Mouse (Mus musculus): ENCODE data around the gene Mapk11. TPM values are rescaled to one million over a fixed set of nuclear protein-coding genes. Genes with fewer than 3 reads are reported as not detected.

The Mapk11 gene
- total RNA-seq, 2 experiments from 2014 or later, result 3.7 to 3.8 TPM

DNA sequence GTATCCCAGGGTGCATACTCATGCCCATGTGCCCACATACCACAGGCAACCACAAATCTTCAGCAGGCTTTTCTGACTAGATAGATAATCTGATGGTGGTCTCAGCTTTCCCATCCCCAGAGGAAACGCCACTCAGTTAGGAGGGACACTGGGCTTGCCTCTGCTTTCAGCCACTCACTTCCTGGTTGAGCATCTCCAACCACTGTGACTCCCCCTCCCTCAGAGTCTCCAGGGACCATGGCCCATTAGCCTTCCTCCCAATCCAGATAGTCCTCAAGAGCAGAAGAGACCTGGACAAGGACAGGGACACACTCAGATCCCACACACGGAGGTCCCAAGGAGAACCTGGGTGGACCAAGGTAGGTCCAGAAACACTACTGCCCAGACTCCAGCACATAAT, 6.3 kb downstream of the Mapk11 start:
- no peak for DNase-seq (ENCODE audit: low spot score in 2 of 2)

DNA sequence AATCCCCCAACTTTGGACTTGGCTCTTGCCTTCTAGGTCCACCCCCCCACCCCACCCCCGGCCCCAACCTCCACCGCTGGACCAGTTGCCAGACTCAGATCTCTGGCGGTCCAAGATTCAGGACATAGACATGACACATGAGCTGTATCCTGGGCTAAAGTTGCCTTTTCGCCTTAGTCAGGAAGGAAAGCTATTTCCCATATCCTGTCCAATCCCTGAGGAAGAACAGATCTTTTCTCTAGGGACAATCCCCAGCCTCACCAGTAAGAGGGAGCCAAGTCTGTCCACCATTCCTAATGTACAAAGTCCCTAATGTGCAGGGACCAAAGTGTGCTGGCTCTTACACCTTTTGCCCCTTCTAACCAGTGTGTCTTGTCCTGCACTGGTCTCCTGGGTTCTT, 7.5 kb downstream of the Mapk11 start:
- DNase-seq (ENCODE audit: low spot score in 2 of 2), result no peak

DNA sequence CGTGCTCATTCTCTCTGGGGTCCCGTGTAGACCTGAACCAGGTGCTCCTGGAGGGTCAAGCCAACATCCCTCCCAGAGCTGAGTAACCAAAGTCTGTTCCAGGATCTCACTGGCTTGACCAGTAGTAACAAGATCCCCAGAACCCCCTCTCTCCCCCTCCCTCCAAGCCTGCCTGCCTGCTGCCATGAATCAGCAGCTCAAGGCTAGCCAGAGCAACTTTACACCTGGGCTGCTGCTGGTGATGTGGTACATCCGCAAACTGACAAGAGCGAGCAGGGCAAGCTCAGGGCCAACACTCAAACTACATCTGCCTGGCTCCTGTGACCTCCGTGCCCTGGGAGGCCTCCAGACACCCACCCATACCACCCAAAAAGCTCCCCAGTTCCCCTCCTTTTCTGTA, 8.0 kb downstream of the Mapk11 start:
- no peak for DNase-seq (ENCODE audit: low spot score in 2 of 2)

DNA sequence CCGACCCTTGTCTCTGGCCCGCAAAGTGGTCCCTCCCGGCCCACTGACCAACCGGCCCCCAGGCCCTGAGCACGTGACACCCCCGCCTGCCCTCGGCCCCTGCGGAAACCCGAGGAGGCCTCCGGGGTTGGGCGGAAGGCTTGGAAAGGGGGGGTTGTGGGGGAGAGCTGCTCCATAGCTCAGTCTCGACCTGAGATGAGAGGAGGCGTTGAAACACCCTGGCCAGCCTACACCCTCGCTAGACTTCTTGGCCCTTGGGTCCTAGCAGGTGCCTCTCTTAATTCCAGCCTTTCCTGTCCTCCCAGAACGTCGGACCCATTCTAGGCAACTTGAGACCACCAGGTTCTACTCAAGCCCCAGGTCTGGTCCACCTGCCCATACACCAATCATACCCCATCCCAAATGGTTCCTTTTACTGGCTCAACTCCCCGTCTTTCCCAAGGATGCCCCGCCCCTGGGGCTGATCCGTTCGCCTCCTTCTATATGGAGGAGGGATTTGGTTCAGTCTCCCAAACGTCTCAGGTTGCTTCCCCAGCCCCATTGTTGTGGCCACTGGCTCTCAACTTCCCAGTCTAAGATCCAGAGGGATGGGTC, 8.7 kb downstream of the Mapk11 start, which contains the start of gene Mapk12:
Mapk12 (minus strand) TSS at position 45 of the 594 bp plus-strand sequence.
- peak; percentile 33 to 56 for DNase-seq (ENCODE audit: low spot score in 2 of 2)

DNA sequence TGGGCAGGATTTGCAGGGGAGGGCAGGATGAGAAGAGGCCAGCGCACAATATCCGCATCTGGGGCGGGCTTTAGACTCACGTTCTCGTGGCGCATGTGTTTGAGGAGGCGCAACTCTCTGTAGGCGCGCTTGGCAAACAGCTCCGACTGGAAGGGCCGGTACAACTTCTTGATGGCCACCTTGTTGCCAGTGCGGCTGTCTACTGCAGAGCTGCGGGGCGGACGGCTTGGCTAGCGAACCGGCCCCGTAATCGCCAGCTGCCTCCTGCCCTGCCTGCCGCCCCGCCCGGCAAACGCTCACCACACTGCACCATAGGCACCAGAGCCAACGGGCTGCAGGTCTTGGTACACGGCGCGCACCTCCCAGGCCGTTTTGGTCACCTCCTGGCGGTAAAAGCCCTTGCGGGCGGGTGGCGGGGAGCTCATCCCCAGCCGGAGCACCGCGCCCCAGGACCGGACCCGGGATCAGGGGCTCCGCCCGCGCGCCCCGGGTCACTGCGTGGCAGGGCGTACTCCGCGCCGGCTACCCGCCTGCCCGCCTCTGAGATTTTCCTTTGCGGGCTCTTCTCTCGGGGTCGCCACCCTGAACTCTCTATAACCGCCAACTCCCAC, 9.3 kb downstream of the Mapk11 start:
- DNase-seq (ENCODE audit: low spot score in 2 of 2), result peak in 1 of 2 experiments; percentile 29

DNA sequence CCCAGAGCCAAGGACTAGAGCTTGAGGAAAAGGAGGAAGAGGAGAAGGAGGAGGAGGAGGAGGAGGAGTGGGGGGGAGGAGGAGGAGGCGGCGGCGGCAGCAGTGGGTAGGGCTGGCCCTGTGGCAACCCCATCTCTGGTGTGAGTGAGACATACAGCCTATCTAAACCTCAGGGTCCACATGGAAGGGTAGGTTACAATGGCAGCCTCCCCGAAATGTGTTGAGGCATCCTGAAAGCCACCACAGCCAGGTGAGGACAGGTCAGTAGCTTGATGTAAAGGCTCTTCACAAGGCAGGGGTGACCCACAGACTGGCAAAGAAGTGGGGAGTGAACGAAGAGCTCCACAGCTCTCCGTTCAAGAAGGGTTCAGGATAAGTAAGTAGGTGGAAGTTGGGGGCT, 10.9 kb downstream of the Mapk11 start:
- no peak for DNase-seq (ENCODE audit: low spot score in 2 of 2)

DNA sequence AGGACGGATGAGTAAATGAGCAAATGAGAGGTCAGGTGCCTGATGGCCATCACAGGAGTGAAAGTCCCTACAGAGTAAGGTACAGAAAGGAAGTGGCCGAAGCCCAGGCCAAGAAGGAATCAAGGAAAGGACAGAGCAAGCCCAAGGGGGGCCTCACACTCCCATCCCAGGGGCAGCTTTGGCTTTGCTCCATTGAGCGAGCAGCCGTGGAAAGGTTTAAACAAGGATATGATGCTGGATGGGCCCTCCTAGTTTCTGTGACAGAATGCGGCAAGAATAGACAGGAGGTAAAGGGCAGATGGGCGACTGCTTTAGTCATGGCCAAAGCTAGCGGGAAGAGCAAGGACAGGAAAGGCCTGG, 11.4 kb downstream of the Mapk11 start:
- DNase-seq (ENCODE audit: low spot score in 2 of 2), result no peak

DNA sequence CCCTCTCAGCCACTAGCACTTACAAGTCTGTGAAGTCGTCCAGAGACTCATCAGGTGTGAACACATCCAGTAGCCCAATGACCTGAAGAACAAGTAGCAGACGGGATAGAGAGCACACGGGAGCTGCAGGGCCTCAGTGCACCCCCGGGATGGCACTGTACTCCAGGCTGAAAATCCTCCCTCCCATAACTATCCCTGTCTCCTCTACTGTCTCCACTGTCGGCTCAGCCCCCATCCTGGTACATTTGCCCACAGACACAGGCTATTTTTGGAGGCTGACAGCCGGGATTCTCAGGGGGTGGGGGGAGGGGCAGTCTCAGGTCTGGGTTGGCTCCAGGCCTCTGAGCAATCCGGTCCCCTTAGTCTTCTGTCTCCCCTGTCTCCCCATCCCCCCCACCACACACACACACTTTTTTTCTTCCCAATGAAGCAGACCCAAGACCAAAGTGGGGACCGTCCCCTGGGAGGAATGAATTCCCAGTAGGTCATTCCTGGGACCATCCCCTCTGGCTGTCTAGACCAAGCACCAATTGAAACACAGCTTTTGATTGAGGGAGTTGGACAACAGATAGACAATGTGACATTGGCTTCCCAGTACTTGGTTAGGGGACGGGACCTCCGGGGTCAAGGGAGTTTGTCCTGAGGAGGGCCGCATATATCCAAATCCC, 11.9 kb downstream of the Mapk11 start:
- no peak for DNase-seq (ENCODE audit: low spot score in 2 of 2)

DNA sequence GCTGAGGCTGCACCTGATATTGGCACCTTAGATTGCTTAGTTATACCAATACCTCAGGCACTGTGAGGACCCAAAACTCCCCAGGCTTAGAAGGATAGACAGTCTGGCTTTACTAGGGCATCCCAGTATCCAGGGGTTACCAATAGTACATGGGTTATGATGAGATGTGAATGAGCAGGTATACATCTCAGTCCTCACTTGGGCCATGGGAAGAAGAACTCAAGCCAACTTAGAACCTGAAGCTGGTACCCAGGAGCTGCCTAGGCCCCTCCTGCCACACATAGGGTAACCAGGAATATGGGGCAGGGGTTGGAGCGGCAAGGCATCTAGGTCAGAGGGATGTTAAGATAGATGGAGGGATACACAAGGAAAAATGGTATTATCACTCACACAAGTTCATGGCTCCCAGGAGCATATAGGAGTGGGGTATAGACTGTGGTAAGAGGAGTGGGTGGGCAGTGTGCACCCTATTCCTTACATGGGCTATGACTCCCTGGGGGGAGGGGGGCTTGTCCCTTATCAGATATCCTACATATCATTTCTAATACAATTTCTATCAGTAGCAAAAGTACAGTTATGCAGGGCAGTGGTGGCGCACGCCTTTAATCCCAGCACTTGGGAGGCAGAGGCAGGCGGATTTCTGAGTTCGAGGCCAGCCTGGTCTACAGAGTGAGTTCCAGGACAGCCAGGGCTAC, 12.8 kb downstream of the Mapk11 start:
- DNase-seq (ENCODE audit: low spot score in 2 of 2), result no peak

DNA sequence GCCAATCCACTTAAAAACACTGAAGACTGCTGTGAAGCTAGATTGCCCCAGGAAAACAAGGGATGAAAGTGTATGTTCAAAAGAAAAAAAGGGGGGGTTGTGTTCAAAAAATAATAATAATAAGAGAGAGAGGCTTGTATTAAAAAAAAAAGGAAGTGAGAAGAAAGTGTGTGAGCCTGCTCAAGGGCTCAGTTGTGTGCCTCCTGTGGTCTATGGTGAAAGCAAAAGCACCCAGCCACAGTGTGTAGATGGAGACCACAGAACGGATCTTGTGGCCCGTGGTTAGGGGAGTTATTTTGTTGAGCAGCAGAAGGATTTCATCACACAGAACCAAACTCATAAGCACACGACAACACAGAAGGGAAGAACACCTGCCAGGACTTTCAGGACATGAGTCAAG, 18.1 kb downstream of the Mapk11 start:
- no peak for DNase-seq (ENCODE audit: low spot score in 2 of 2)

DNA sequence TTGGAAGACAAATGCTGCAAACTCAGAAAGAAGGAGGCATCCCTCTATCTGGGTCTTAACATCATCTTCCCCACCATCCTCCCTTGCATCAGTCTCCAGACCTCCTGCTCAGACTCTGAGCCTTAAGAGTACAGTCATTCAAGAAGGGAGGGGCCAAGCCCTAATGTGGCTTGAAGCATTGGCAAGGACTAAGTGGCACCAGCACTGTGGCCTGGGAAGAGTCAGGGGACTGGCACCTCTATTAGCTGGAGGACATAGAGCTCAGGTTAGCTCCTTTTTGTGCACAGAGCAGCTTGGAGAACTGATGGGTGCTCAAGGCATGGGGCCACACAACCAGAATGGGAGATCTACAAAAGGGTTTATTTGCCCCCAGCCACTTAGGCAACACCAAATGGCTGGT, 19.2 kb downstream of the Mapk11 start:
- DNase-seq (ENCODE audit: low spot score in 2 of 2), result no peak

DNA sequence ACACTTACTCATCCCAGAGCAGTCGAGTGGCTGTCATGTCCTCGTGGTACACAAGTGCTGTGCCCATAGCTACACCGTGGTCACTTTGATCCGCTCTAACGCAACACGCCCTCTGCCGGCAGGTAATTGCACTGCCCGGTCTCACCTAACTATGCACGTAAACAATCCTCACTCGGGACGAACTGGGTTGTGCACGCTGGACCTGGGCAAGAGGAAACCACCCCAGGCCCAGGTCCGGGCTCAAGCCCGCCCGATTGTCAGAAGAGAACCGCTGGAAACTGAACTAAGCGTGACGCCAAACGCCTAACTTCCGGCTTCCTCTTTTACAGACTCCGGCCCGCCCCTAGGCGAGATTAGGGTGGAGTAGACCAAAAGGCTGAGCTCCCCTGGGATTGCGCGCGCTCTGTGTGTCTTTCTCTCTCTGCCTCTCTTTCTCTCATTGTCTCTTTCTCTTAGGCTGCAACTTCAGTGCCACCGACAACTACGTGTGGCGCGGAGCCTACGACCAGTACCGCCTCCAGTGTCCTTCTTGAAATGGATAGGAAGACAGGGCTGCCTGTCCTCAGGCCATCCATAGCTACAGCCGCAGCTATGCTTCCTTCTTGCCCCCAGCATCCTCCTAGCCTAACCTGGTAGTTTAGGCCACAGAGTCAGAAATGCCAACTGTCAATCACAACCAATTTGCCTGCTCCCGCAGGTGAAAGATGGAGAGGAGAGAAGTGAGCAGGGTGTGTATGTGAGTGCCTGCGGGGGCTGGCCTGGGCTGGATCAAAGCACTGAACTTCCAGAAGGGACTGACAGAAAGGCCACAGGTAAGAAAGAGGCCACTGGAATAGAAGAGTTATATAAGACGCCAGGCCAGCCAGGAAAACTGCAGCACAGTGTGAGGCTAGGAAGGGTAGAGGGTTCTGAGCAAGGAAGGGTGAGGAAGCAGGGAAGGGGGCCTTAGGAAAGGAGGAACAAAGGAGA, 20.8 kb downstream of the Mapk11 start, which contains the start of gene Hdac10:
Hdac10 (minus strand) TSS at position 319 of the 969 bp plus-strand sequence.
- peak; percentile 80 to 81 for DNase-seq (ENCODE audit: low spot score in 2 of 2)

DNA sequence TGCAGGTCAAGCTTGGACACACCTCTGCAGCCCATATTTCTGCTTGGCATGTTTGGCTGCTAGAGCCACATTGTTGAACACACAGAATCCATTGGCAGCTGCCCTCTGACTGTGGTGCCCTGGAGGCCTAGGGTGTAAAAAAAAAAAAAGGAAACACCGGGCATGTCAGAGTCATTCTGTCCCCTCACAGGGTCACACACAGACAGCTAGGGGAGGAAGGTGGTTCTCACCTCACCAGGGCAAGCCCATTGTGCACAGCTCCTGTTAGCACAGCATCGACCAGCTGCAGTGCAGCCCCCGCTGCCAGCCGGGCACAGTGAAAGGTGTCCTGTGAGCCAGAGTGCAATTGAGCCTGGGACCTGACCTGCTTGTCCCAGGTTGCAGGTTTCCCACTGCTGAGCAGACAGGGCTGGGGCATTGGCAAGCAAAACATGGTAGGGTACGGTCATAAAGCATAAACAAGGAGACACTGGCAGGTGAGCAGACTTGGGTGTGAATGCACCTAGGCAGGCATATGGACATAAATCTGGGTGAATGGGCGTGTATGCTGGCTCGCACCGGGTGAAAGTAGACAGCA, 22.0 kb downstream of the Mapk11 start:
- no peak for DNase-seq (ENCODE audit: low spot score in 2 of 2)

DNA sequence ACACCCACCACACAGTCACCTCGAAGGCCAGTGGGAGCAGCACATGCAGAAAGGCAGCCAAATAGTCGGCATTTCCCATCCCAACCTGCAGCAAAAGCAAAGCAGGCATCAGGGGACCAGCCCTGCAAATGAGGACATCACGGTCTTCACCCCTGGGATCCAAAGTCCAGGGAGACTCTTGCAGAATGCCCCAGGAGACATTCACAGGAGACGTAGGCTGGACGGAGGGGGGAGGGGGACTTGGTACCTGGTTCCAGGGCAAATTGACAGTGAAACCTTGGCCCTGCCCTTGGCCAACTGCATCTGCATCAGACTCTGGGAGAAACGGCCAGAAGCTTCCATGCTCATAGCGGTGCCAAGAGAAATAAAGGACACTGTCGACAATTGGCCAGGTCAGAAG, 22.8 kb downstream of the Mapk11 start:
- DNase-seq (ENCODE audit: low spot score in 2 of 2), result no peak

DNA sequence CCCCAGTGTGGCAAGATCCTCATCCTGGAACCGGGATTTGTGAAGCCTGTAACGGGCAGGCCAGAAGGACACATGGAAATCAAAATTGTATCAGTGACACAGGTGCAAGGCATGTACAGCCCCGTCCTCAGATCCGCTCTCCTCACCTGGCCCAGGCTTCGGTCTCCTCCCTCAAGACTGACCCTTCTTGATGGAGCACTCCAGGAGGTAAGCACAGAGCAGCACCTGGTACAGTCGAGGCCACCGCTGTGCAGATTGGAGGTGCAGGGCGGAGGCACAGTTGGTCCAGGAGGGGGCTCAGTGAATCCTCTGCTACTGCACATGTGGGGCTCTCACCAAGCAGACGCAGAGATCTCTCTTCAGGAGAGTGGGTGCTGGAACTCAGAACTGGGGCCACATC, 24.1 kb downstream of the Mapk11 start:
- DNase-seq (ENCODE audit: low spot score in 2 of 2), result no peak

DNA sequence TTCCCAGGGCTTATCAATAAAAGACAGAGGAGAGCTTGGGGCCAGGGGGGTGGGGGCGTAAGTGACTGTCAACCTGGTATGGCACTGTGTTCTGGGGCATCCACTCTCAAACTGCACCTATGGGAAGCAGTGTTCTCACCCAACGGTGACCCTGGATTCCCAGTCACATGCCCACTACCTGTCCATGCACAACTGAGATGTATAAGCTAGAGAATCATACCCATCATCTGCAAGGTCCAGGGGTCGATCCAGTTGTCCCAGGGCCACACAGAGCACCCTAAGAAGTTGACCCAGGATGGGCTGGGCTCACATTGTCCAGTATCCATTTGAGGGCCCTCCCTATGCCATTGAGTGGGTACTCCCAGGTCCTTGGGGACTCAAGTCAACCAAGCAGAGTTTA, 25.1 kb downstream of the Mapk11 start:
- DNase-seq (ENCODE audit: low spot score in 2 of 2), result no peak

DNA sequence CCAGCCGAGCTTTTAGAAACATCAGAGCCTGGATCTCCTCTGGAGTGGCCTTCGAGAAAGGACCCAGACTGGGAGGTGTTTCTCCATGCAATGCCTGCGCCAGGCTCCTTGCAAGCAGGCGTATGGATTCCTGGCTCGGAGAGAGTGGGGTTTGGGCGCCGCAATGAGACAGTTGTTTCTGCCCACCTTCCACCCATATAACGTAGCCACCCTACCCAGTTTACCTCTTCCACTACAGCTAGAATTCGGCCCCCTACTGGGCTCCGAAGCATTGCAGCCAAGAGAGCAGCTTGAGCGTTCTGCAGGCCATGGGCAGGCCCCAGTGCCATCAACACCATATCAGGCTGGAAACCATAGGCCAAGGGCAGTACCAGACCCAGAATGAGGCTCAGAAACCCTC, 25.8 kb downstream of the Mapk11 start:
- DNase-seq (ENCODE audit: low spot score in 2 of 2), result no peak

DNA sequence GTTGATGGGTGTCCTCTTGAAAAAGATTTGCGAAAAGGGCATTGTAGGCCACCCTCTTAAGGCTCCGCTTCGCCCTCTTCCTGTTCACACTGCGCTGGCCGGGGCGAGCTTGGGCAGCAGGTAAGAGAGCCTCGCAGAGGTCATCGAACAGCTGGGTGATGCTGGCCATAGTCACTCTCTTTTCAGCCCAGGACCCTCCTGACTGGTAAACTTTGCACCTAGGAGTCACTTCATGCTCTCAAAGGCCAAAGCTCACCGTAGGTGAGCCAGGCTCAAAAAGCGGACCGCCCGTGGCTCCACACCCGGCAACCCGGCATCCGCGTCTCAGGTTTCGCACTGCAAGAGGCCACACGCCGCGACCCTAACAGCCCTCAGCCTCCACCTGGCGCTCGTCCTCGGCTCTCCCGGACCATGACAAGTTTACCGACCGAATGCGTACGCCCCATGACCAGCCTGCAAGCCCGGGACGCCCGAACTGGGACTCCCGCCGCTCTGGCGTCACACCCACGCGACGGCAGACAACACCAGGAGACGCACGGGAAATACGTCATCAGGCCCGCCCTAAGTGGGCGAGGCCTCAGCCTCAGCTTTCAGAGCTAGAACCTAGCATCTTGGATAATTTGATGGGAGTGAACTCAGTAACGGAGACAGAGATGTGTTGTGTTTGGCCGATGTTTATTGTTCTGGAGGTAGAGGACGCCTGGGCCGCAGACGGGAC, 26.6 kb downstream of the Mapk11 start, which contains the start of gene Tubgcp6:
Tubgcp6 (minus strand) TSS at position 464 of the 718 bp plus-strand sequence.
- DNase-seq (ENCODE audit: low spot score in 2 of 2), result peak; percentile 96 to 97

DNA sequence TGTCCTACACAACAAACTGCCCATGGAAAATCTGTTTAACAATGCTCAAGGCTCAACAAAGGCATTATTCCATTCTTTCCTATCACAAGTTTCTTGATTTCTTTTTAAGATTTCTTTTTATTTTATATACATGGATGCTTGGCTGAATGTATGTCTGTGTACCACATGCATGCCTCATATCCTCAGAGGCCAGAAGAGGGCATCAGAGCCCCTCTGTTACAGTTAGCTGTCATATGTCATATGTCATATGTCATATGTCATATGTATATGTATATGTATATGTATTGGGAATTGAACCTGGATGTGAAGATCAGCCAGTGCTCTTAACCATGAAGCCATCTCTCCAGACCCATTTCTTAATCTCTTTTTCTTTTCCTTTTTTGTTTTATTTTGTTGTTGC, 31.4 kb downstream of the Mapk11 start:
- DNase-seq (ENCODE audit: low spot score in 2 of 2), result no peak

DNA sequence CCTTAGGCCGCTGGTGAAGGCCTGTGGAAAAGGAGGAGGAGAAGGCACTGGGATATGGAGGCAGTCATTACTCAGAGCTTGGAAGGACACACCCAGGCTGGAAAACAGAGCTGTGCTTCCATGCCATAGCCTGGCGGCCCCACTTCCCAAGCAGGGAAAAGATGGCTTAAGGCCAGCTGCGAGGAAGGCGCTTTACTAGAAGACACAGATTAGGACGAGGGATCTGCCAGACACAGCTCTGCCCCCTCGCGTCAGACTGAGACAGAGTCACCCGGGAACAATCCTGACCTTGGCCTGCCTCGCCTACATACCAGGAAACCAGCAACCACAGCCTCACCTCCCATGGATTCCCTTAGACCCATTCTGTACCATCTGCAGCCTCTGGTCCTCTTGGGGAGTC, 39.3 kb downstream of the Mapk11 start:
- DNase-seq (ENCODE audit: low spot score in 2 of 2), result peak; percentile 40 to 51

Data from adrenal gland, adult 18-20 months (tissue).